Mouse (Mus musculus) cerebellum, adult 2 months (tissue): ENCODE data around the gene Il1f5. TPM values are rescaled to one million over a fixed set of nuclear protein-coding genes. Genes with fewer than 3 reads are reported as not detected.

Experiments used
- DNase-seq, 2 experiments: peaks; one replicate each; pipeline ENCODE4 v3.0.0; 2021
- H3K27ac ChIP-seq: fragments of 200-500 bp; 2 replicates; pipeline ENCODE4 v1.5.1; 2012; ENCODE audit warnings: low read length, control low read depth, inconsistent platforms; ENCODE audit not compliant: insufficient read depth
- H3K27me3 ChIP-seq: fragments of 200-500 bp; 2 replicates; pipeline ENCODE4 v1.6.1; 2012; ENCODE audit warnings: inconsistent platforms, mild to moderate bottlenecking, low read length, moderate library complexity; ENCODE audit not compliant: control insufficient read depth, insufficient read depth
- H3K4me1 ChIP-seq: fragments of 200-500 bp; 2 replicates; pipeline ENCODE4 v1.6.1; 2011; ENCODE audit warnings: low read length; ENCODE audit not compliant: control insufficient read depth, insufficient read depth
- H3K4me3 ChIP-seq: fragments of 200-500 bp; replicated peaks from 2 replicates; pipeline ENCODE3; 2011; ENCODE audit warnings: mild to moderate bottlenecking, low read depth, low read length, control low read depth; ENCODE audit not compliant: insufficient read depth
- CTCF ChIP-seq: fragments of 200-500 bp; IDR thresholded peaks from 2 replicates; pipeline ENCODE4 v1.5.1; 2011; ENCODE audit warnings: low read depth, mild to moderate bottlenecking, control low read depth, low read length, moderate library complexity, borderline replicate concordance; ENCODE audit not compliant: insufficient read depth
- POLR2A ChIP-seq: fragments of 200-500 bp; IDR thresholded peaks from 2 replicates; pipeline ENCODE4 v1.6.1; 2011; ENCODE audit warnings: low read length, control low read depth, borderline replicate concordance; ENCODE audit not compliant: insufficient read depth
- WGBS: fragments of 180-500 bp; shearing (Covaris S2); methylation state at CpG from one replicate; pipeline ENCODE4 v1.1.7; 2018; 5-methylcytosine and 5-hydroxymethylcytosine counted together
- polyA plus RNA-seq: library from polyadenylated mRNA; depleted of rRNA; stranded (reverse); fragments of >200 nt; gene quantifications from 2 replicates; pipeline ENCODE4 v1.2.3, GENCODE M21; 2012; rRNA removed

The Il1f5 gene
- polyA plus RNA-seq = not detected in 2 replicates

- no peak for DNase-seq
- no peak within 1 kb of the TSS for H3K4me3 ChIP-seq
- TF ChIP-seq POLR2A = no peak
- no peak for TF ChIP-seq CTCF
- H3K27me3 ChIP-seq = no peaks in the 10 kb centered on the region
- no peak within 1 kb of the TSS for H3K27ac ChIP-seq
- no peaks in the 10 kb centered on the region for H3K4me1 ChIP-seq
Observed at GRCm38 (mm10) chr2:24276654-24277053, at the start of gene Il1f5. Gene Il1f5, plus strand, starts transcription at chr2:24276954.

- 33% methylated on average over 2 of the region's 2 CpGs for WGBS
- DNase-seq = no peak
- no peaks in the 10 kb centered on the region; the same call in 1 of the 2 replicates for H3K27me3 ChIP-seq
- no peaks in the 10 kb centered on the region for H3K4me1 ChIP-seq
- H3K27ac ChIP-seq = no peak overlapping the region
- TF ChIP-seq CTCF (no peak), POLR2A (no peak)
- H3K4me3 ChIP-seq = no peak overlapping the region
Observed at GRCm38 (mm10) chr2:24227191-24227590, 49.6 kb upstream of the Il1f5 start.

GRCm38 (mm10) chr2:24267503-24267902 is 9.3 kb upstream of the Il1f5 start:
- H3K4me3 ChIP-seq = no peak overlapping the region
- DNase-seq = no peak
- H3K27me3 ChIP-seq = no peaks in the 10 kb centered on the region
- no peaks in the 10 kb centered on the region for H3K4me1 ChIP-seq
- no peak for TF ChIP-seq POLR2A
- TF ChIP-seq CTCF = no peak
- 73% methylated on average over 1 of the region's 1 CpGs for WGBS
- H3K27ac ChIP-seq = no peak overlapping the region

GRCm38 (mm10) chr2:24273619-24274018 is 3.1 kb upstream of the Il1f5 start:
- no peak overlapping the region for H3K4me3 ChIP-seq
- H3K27me3 ChIP-seq = no peaks in the 10 kb centered on the region
- no peaks in the 10 kb centered on the region for H3K4me1 ChIP-seq
- TF ChIP-seq CTCF = no peak
- TF ChIP-seq POLR2A = no peak
- no peak overlapping the region for H3K27ac ChIP-seq
- 82% methylated on average over 2 of the region's 2 CpGs for WGBS
- no peak for DNase-seq

GRCm38 (mm10) chr2:24275146-24275545 is 1.6 kb upstream of the Il1f5 start:
- Histone ChIP-seq H3K27me3 (no peaks in the 10 kb centered on the region), H3K4me3 (no peak overlapping the region), H3K27ac (no peak overlapping the region), H3K4me1 (no peaks in the 10 kb centered on the region)
- TF ChIP-seq POLR2A = no peak
- no peak for TF ChIP-seq CTCF
- DNase-seq = no peak
- WGBS = 6% methylated on average over 1 of the region's 1 CpGs

- Histone ChIP-seq H3K27ac (no peak within 1 kb of the TSS), H3K4me1 (no peaks in the 10 kb centered on the region), H3K4me3 (no peak within 1 kb of the TSS), H3K27me3 (no peaks in the 10 kb centered on the region)
- DNase-seq = no peak
- WGBS = 87% methylated on average over 5 of the region's 5 CpGs
- TF ChIP-seq POLR2A = no peak
Observed at GRCm38 (mm10) chr2:24290896-24291295, 14.1 kb downstream of the Il1f5 start, which contains the start of gene Il1f10. Gene Il1f10, plus strand, starts transcription at chr2:24291196.

- WGBS = 40% methylated on average over 1 of the region's 1 CpGs
- H3K4me1 ChIP-seq = no peaks in the 10 kb centered on the region
- H3K4me3 ChIP-seq = no peak overlapping the region
- no peak for DNase-seq
- no peak for TF ChIP-seq CTCF
- no peak for TF ChIP-seq POLR2A
- H3K27me3 ChIP-seq = no peaks in the 10 kb centered on the region
- no peak overlapping the region for H3K27ac ChIP-seq
Observed at GRCm38 (mm10) chr2:24294616-24295015, 17.9 kb downstream of the Il1f5 start.

GRCm38 (mm10) chr2:24296837-24297236 is 20.1 kb downstream of the Il1f5 start:
- TF ChIP-seq POLR2A (no peak), CTCF (peak; percentile 63; the same call in 1 of the 2 replicates)
- peak in 1 of 2 experiments; percentile 15 for DNase-seq
- H3K27ac ChIP-seq = no peak overlapping the region
- no peak overlapping the region for H3K4me3 ChIP-seq
- under 1% methylated on average over 3 of the region's 3 CpGs for WGBS
- H3K4me1 ChIP-seq = no peaks in the 10 kb centered on the region
- no peaks in the 10 kb centered on the region for H3K27me3 ChIP-seq
